Mouse (Mus musculus) liver, embryonic 15.5 days (tissue): Measurements from ENCODE around the gene Xxylt1. TPM values are rescaled to one million over a fixed set of nuclear protein-coding genes. Genes with fewer than 3 reads are reported as not detected.

Source experiments
- ATAC-seq: fragments of 200-750 bp; cut with Nextera tagmentation; 2 replicates; pipeline ENCODE4 v1.8.0; 2017; ENCODE audit warnings: moderate number of reproducible peaks, mild to moderate bottlenecking, moderate library complexity; ENCODE audit not compliant: insufficient read depth
- H3K27ac ChIP-seq: fragments of 300-500 bp; sonication (generic); replicated peaks from 2 replicates; pipeline ENCODE4 v1.5.1; 2015; ENCODE audit warnings: mild to moderate bottlenecking, inconsistent platforms
- H3K27me3 ChIP-seq: fragments of 300-500 bp; sonication (generic); 2 replicates; pipeline ENCODE4 v1.6.1; 2015; ENCODE audit warnings: mild to moderate bottlenecking, inconsistent platforms
- H3K36me3 ChIP-seq: fragments of 300-500 bp; sonication (generic); replicated peaks from 2 replicates; pipeline ENCODE4 v1.6.1; 2015; ENCODE audit warnings: moderate library complexity, mild to moderate bottlenecking, inconsistent platforms
- H3K4me1 ChIP-seq: fragments of 300-500 bp; sonication (generic); replicated peaks from 2 replicates; pipeline ENCODE4 v1.6.1; 2015; ENCODE audit warnings: inconsistent platforms
- H3K4me2 ChIP-seq: fragments of 300-500 bp; sonication (generic); 2 replicates; pipeline ENCODE4 v1.6.1; 2015; ENCODE audit warnings: moderate library complexity, mild to moderate bottlenecking, inconsistent platforms
- H3K4me3 ChIP-seq: fragments of 300-500 bp; sonication (generic); replicated peaks from 2 replicates; pipeline ENCODE4 v1.5.1; 2015; ENCODE audit warnings: mild to moderate bottlenecking, inconsistent platforms
- H3K9ac ChIP-seq: fragments of 300-500 bp; sonication (generic); 2 replicates; pipeline ENCODE4 v1.6.1; 2015; ENCODE audit warnings: moderate library complexity, mild to moderate bottlenecking, inconsistent platforms
- H3K9me3 ChIP-seq: fragments of 300-500 bp; sonication (generic); replicated peaks from 2 replicates; pipeline ENCODE4 v1.6.1; 2016; ENCODE audit warnings: inconsistent platforms
- WGBS: fragments of 180-500 bp; shearing (Covaris S2); methylation state at CpG from one replicate; pipeline ENCODE4 v1.1.7; 2015; ENCODE audit warnings: mixed read lengths; ENCODE audit not compliant: insufficient replicate concordance; 5-methylcytosine and 5-hydroxymethylcytosine counted together
- polyA plus RNA-seq: library from polyadenylated mRNA; unstranded; fragments of >200 nt; fragmentation: Nextera tagmentation; extraction: Ambion mirVana; gene quantifications from 2 replicates; pipeline ENCODE4 v1.2.1, GENCODE M21; 2015

Gene Xxylt1
- polyA plus RNA-seq, 1 experiment from 2014 or later = 1.8 TPM

GRCm38 (mm10) chr16:30988225-30988624, 93.0 kb downstream of the Xxylt1 start:
- Histone ChIP-seq H3K36me3 (no peaks in the 10 kb centered on the region), H3K9ac (no peak overlapping the region), H3K4me2 (no peak overlapping the region), H3K27me3 (no peaks in the 10 kb centered on the region), H3K4me1 (no peaks in the 10 kb centered on the region), H3K27ac (no peak overlapping the region), H3K9me3 (no peaks in the 10 kb centered on the region), H3K4me3 (no peak overlapping the region)
- ATAC-seq = no peak
- WGBS = 65% methylated on average over 6 of the region's 6 CpGs

- Histone ChIP-seq H3K36me3 (no peaks in the 10 kb centered on the region), H3K27me3 (no peaks in the 10 kb centered on the region), H3K4me2 (no peak overlapping the region), H3K4me3 (no peak overlapping the region), H3K27ac (no peak overlapping the region), H3K4me1 (no peaks in the 10 kb centered on the region), H3K9ac (no peak overlapping the region), H3K9me3 (no peaks in the 10 kb centered on the region)
- ATAC-seq = no peak
- 65% methylated on average over 6 of the region's 6 CpGs for WGBS
Measured at GRCm38 (mm10) chr16:30987684-30988083, 93.5 kb downstream of the Xxylt1 start.

- Histone ChIP-seq H3K4me2 (no peak overlapping the region), H3K4me3 (no peak overlapping the region), H3K36me3 (no peaks in the 10 kb centered on the region), H3K9ac (no peak overlapping the region), H3K9me3 (no peaks in the 10 kb centered on the region), H3K27me3 (no peaks in the 10 kb centered on the region), H3K27ac (no peak overlapping the region), H3K4me1 (no peaks in the 10 kb centered on the region)
- no peak for ATAC-seq
- WGBS = 65% methylated on average over 17 of the region's 17 CpGs
Measured at GRCm38 (mm10) chr16:30984826-30985545, 96.2 kb downstream of the Xxylt1 start.

GRCm38 (mm10) chr16:30984101-30984500, 97.1 kb downstream of the Xxylt1 start:
- ATAC-seq = no peak
- Histone ChIP-seq H3K9me3 (no peaks in the 10 kb centered on the region), H3K4me2 (no peak overlapping the region), H3K27ac (no peak overlapping the region), H3K36me3 (no peaks in the 10 kb centered on the region), H3K4me3 (no peak overlapping the region), H3K4me1 (0 out of 2 replicates have a peak, but pooled peaks cover 2% of the 10 kb centered on the region), H3K27me3 (no peaks in the 10 kb centered on the region), H3K9ac (no peak overlapping the region)
- WGBS = 57% methylated on average over 5 of the region's 5 CpGs

- no peak overlapping the region for H3K4me2 ChIP-seq
- WGBS = 72% methylated on average over 6 of the region's 6 CpGs
- no peaks in the 10 kb centered on the region for H3K9me3 ChIP-seq
- no peak overlapping the region for H3K9ac ChIP-seq
- no peaks in the 10 kb centered on the region for H3K27me3 ChIP-seq
- 0 out of 2 replicates have a peak, but pooled peaks cover 2% of the 10 kb centered on the region for H3K4me1 ChIP-seq
- H3K4me3 ChIP-seq = no peak overlapping the region
- no peaks in the 10 kb centered on the region for H3K36me3 ChIP-seq
- ATAC-seq = no peak
- no peak overlapping the region for H3K27ac ChIP-seq
Measured at GRCm38 (mm10) chr16:30983699-30984098, 97.5 kb downstream of the Xxylt1 start.

- H3K4me2 ChIP-seq = no peak overlapping the region
- 67% methylated on average over 4 of the region's 4 CpGs for WGBS
- H3K27me3 ChIP-seq = no peaks in the 10 kb centered on the region
- ATAC-seq = no peak
- H3K9me3 ChIP-seq = no peaks in the 10 kb centered on the region
- H3K9ac ChIP-seq = no peak overlapping the region
- H3K27ac ChIP-seq = no peak overlapping the region
- H3K4me3 ChIP-seq = no peak overlapping the region
- H3K36me3 ChIP-seq = no peaks in the 10 kb centered on the region
- 0 out of 2 replicates have a peak, but pooled peaks cover 2% of the 10 kb centered on the region for H3K4me1 ChIP-seq
Measured at GRCm38 (mm10) chr16:30983281-30983680, 98.0 kb downstream of the Xxylt1 start.

- 64% methylated on average over 10 of the region's 10 CpGs for WGBS
- no peak for ATAC-seq
Measured at GRCm38 (mm10) chr16:30981345-30981744, 99.9 kb downstream of the Xxylt1 start.

GRCm38 (mm10) chr16:30979905-30980304, 101.3 kb downstream of the Xxylt1 start:
- no peak overlapping the region; the same call in 1 of the 2 replicates for H3K4me2 ChIP-seq
- no peaks in the 10 kb centered on the region for H3K9me3 ChIP-seq
- no peaks in the 10 kb centered on the region for H3K36me3 ChIP-seq
- H3K4me3 ChIP-seq = no peak overlapping the region
- H3K27me3 ChIP-seq = no peaks in the 10 kb centered on the region
- no peak overlapping the region for H3K9ac ChIP-seq
- 72% methylated on average over 11 of the region's 11 CpGs for WGBS
- H3K27ac ChIP-seq = no peak overlapping the region
- ATAC-seq = no peak
- H3K4me1 ChIP-seq = peaks cover 14% of the 10 kb centered on the region; the same call in 1 of the 2 replicates

More at GRCm38 (mm10) chr16:30981345-30981744, 99.9 kb downstream of the Xxylt1 start:
- H3K4me3 ChIP-seq = no peak overlapping the region
- no peaks in the 10 kb centered on the region for H3K36me3 ChIP-seq
- no peaks in the 10 kb centered on the region for H3K27me3 ChIP-seq
- H3K4me1 ChIP-seq = peaks cover 14% of the 10 kb centered on the region; the same call in 1 of the 2 replicates
- no peak overlapping the region for H3K27ac ChIP-seq
- no peak overlapping the region for H3K4me2 ChIP-seq
- no peak overlapping the region for H3K9ac ChIP-seq
- H3K9me3 ChIP-seq = no peaks in the 10 kb centered on the region

- Histone ChIP-seq H3K36me3 (no peaks in the 10 kb centered on the region), H3K9me3 (no peaks in the 10 kb centered on the region), H3K27me3 (no peaks in the 10 kb centered on the region), H3K9ac (no peak overlapping the region), H3K27ac (no peak overlapping the region), H3K4me3 (no peak overlapping the region), H3K4me2 (no peak overlapping the region), H3K4me1 (peaks cover 22% of the 10 kb centered on the region)
- no peak for ATAC-seq
- WGBS = 56% methylated on average over 6 of the region's 6 CpGs
Measured at GRCm38 (mm10) chr16:30977728-30978127, 103.5 kb downstream of the Xxylt1 start.

- no peaks in the 10 kb centered on the region for H3K36me3 ChIP-seq
- no peak overlapping the region for H3K27ac ChIP-seq
- H3K4me3 ChIP-seq = no peak overlapping the region
- no peaks in the 10 kb centered on the region for H3K9me3 ChIP-seq
- H3K4me2 ChIP-seq = no peak overlapping the region
- H3K4me1 ChIP-seq = peaks cover 28% of the 10 kb centered on the region
- WGBS = 3% methylated on average over 3 of the region's 3 CpGs
- ATAC-seq = peak; percentile 73
- no peak overlapping the region for H3K9ac ChIP-seq
- H3K27me3 ChIP-seq = no peaks in the 10 kb centered on the region
Measured at GRCm38 (mm10) chr16:30977186-30977585, 104.0 kb downstream of the Xxylt1 start.

GRCm38 (mm10) chr16:30974549-30974948, 106.7 kb downstream of the Xxylt1 start:
- no peaks in the 10 kb centered on the region for H3K36me3 ChIP-seq
- no peaks in the 10 kb centered on the region for H3K27me3 ChIP-seq
- no peak overlapping the region for H3K4me2 ChIP-seq
- no peak overlapping the region for H3K9ac ChIP-seq
- H3K27ac ChIP-seq = peak overlapping the region; percentile 24; the same call in 1 of the 2 replicates
- peaks cover 43% of the 10 kb centered on the region for H3K4me1 ChIP-seq
- no peaks in the 10 kb centered on the region for H3K9me3 ChIP-seq
- 32% methylated on average over 12 of the region's 12 CpGs for WGBS
- ATAC-seq = no peak
- no peak overlapping the region for H3K4me3 ChIP-seq
